Mouse (Mus musculus) megakaryocyte, embryonic 14.5 days (primary cell): ENCODE measurements at regions not wholly inside any gene's neighbourhood (a gene's known extent, or its start where the extent isn't known, plus 50 kb on each side); places are given as distances from the start of the nearest gene placed in this dataset.

Experiments
- FLI1 ChIP-seq: IDR thresholded peaks from 2 replicates; pipeline ENCODE4 v1.6.1; 2012; ENCODE audit warnings: low read length, inconsistent platforms, mixed read lengths
- GATA1 ChIP-seq: IDR thresholded peaks from 3 replicates; pipeline ENCODE4 v1.6.1; 2012; ENCODE audit warnings: mixed read lengths, low read length, inconsistent platforms, borderline replicate concordance

- TF ChIP-seq GATA1 (no peak), FLI1 (no peak)
These were observed 237.4 kb upstream of the Ankrd55 start for GRCm38 (mm10) chr13:112050892-112051291.
